11 mouse cellular contexts compared by ENCODE assay signal in genomic region chr19:24054904-24055303, GRCm38 (mm10). TPM values are rescaled to one million over a fixed set of nuclear protein-coding genes. Genes with fewer than 3 reads are reported as not detected.
DNase-seq lines count a peak whose midpoint lies in the region; ATAC-seq and TF ChIP-seq lines count a peak whose summit lies in the region.
"Had no signal": no experiment of that assay in that cellular context is flagged by ENCODE, and none has a peak within 500 bp of the region (broad histone marks: within the 10 kb centered on the region; RNA-seq: fewer than 3 reads in every experiment).

No protein-coding gene starts in this region.

- TF ChIP-seq CTCF in cerebellum, adult 2 months (IDR thresholded peaks at IDR 0.05; ENCODE audit: borderline replicate concordance, insufficient read depth, low read depth, low read length), result no peak
- no peak for TF ChIP-seq CTCF in lung, embryonic 14.5 days (IDR thresholded peaks at IDR 0.05; ENCODE audit: low read depth)
- TF ChIP-seq CTCF in lung, adult 2 months (IDR thresholded peaks at IDR 0.05; ENCODE audit: insufficient read depth, low read length), result no peak
- no peak for TF ChIP-seq CTCF in stomach, postnatal 0 days (IDR thresholded peaks at IDR 0.05; ENCODE audit: low read depth)

- no peak overlapping the region for H3K9ac ChIP-seq in lung, embryonic 14.5 days
- H3K9ac ChIP-seq in intestine, embryonic 15.5 days, result no peak overlapping the region
- no peak overlapping the region for H3K9ac ChIP-seq in stomach, postnatal 0 days (ENCODE audit: low read length)
- H3K9ac ChIP-seq: forebrain, embryonic 13.5 days; liver, embryonic 14.5 days had no signal

- no peaks in the 10 kb centered on the region for H3K27me3 ChIP-seq in cerebellum, adult 2 months (ENCODE audit: control insufficient read depth, insufficient read depth, low read length)
- no peaks in the 10 kb centered on the region for H3K27me3 ChIP-seq in lung, embryonic 14.5 days (ENCODE audit: insufficient read depth, low read length)
- no peaks in the 10 kb centered on the region for H3K27me3 ChIP-seq in intestine, embryonic 15.5 days (replicated peaks)
- no peaks in the 10 kb centered on the region for H3K27me3 ChIP-seq in stomach, postnatal 0 days (ENCODE audit: control insufficient read depth, insufficient read depth, low read length)
- H3K27me3 ChIP-seq in limb, embryonic 10.5 days (ENCODE audit: low read depth, poor library complexity, severe bottlenecking), result no peaks in the 10 kb centered on the region
- H3K27me3 ChIP-seq: forebrain, embryonic 13.5 days had no signal

- DNase-seq in cerebellum, adult 2 months, result peak; percentile 9 to 65
- DNase-seq in cerebellum, adult 11 months, result no peak
- peak; percentile 92 for DNase-seq in lung, embryonic 14.5 days
- DNase-seq in lung, adult 2 months, result no peak
- DNase-seq in stomach, postnatal 0 days (ENCODE audit: low spot score), result no peak
- DNase-seq in limb, embryonic 10.5 days (ENCODE audit: low spot score), result no peak
- DNase-seq: spleen, adult 18-20 months had no signal

- H3K4me1 ChIP-seq in cerebellum, adult 2 months (ENCODE audit: control insufficient read depth, insufficient read depth, low read length), result peaks cover 12% of the 10 kb centered on the region
- H3K4me1 ChIP-seq in lung, embryonic 14.5 days (ENCODE audit: insufficient read depth), result peaks cover 19% of the 10 kb centered on the region
- peaks cover 11% of the 10 kb centered on the region; the same call in 1 of the 2 replicates for H3K4me1 ChIP-seq in lung, adult 2 months (ENCODE audit: control insufficient read depth, insufficient read depth, low read length)
- H3K4me1 ChIP-seq in intestine, embryonic 15.5 days (replicated peaks), result peaks cover 24% of the 10 kb centered on the region
- no peaks in the 10 kb centered on the region for H3K4me1 ChIP-seq in stomach, postnatal 0 days (replicated peaks; ENCODE audit: control insufficient read depth, insufficient read depth)
- H3K4me1 ChIP-seq in limb, embryonic 10.5 days, result peaks cover 6% of the 10 kb centered on the region
- H3K4me1 ChIP-seq: forebrain, embryonic 13.5 days had no signal

- TF ChIP-seq EP300 in stomach, postnatal 0 days (optimal IDR thresholded peaks at IDR 0.05), result no peak

- H3K27ac ChIP-seq in cerebellum, adult 2 months (ENCODE audit: insufficient read depth, low read length), result no peak overlapping the region
- H3K27ac ChIP-seq in lung, embryonic 14.5 days (ENCODE audit: low read depth), result peak overlapping the region; percentile 68; the same call in 1 of the 2 replicates
- H3K27ac ChIP-seq in intestine, embryonic 15.5 days, result peak overlapping the region; percentile 62; the same call in 1 of the 2 replicates
- H3K27ac ChIP-seq in stomach, postnatal 0 days (replicated peaks), result no peak overlapping the region
- H3K27ac ChIP-seq in limb, embryonic 10.5 days, result no peak overlapping the region
- H3K27ac ChIP-seq: forebrain, embryonic 13.5 days; liver, embryonic 14.5 days had no signal

- no peaks in the 10 kb centered on the region for H3K36me3 ChIP-seq in lung, embryonic 14.5 days (ENCODE audit: insufficient read depth)
- H3K36me3 ChIP-seq in intestine, embryonic 15.5 days, result no peaks in the 10 kb centered on the region
- H3K36me3 ChIP-seq in stomach, postnatal 0 days (ENCODE audit: control insufficient read depth, insufficient read depth, low read length), result no peaks in the 10 kb centered on the region
- no peaks in the 10 kb centered on the region for H3K36me3 ChIP-seq in limb, embryonic 10.5 days

- peak overlapping the region; percentile 29; the same call in 1 of the 2 replicates for H3K4me2 ChIP-seq in lung, embryonic 14.5 days
- no peak overlapping the region for H3K4me2 ChIP-seq in intestine, embryonic 15.5 days (replicated peaks)
- H3K4me2 ChIP-seq in stomach, postnatal 0 days (replicated peaks; ENCODE audit: low read depth), result no peak overlapping the region
- H3K4me2 ChIP-seq: forebrain, embryonic 13.5 days had no signal

- no peak for TF ChIP-seq POLR2A in cerebellum, adult 2 months (IDR thresholded peaks at IDR 0.05; ENCODE audit: borderline replicate concordance, insufficient read depth, low read length)
- TF ChIP-seq POLR2A in lung, adult 2 months (IDR thresholded peaks at IDR 0.05; ENCODE audit: borderline replicate concordance, extremely low read depth, low read depth, low read length), result no peak

- peak; percentile 76 for ATAC-seq in lung, embryonic 14.5 days (ENCODE audit: insufficient read depth)
- peak; percentile 50 for ATAC-seq in intestine, embryonic 15.5 days
- ATAC-seq in stomach, postnatal 0 days (ENCODE audit: low FRiP score, low TSS enrichment), result peak; percentile 68; the same call in 1 of the 2 replicates
- no peak for ATAC-seq in erythroid progenitor cell, adult 5-6 weeks (replicated peaks; ENCODE audit: low FRiP score, poor library complexity, severe bottlenecking)
- ATAC-seq: forebrain, embryonic 13.5 days had no signal

- WGBS in cerebellum, adult 2 months, result 21% methylated on average over 2 of the region's 2 CpGs
- WGBS in lung, embryonic 14.5 days, result 26% methylated on average over 2 of the region's 2 CpGs
- WGBS in lung, adult 2 months, result 16% methylated on average over 2 of the region's 2 CpGs
- WGBS in intestine, embryonic 15.5 days, result 30% methylated on average over 2 of the region's 2 CpGs
- WGBS in stomach, postnatal 0 days, result 27% methylated on average over 2 of the region's 2 CpGs
- WGBS in limb, embryonic 10.5 days, result 70% methylated on average over 2 of the region's 2 CpGs

- no peak overlapping the region for H3K4me3 ChIP-seq in cerebellum, adult 2 months (replicated peaks; ENCODE audit: insufficient read depth, low read depth, low read length)
- H3K4me3 ChIP-seq in lung, embryonic 14.5 days (ENCODE audit: low read depth, low read length), result no peak overlapping the region
- no peak overlapping the region for H3K4me3 ChIP-seq in lung, adult 2 months (replicated peaks; ENCODE audit: extremely low read depth, low read depth, low read length)
- no peak overlapping the region for H3K4me3 ChIP-seq in intestine, embryonic 15.5 days (replicated peaks)
- H3K4me3 ChIP-seq in stomach, postnatal 0 days (ENCODE audit: low read depth, low read length), result no peak overlapping the region
- no peak overlapping the region for H3K4me3 ChIP-seq in limb, embryonic 10.5 days
- H3K4me3 ChIP-seq: forebrain, embryonic 13.5 days had no signal

- no peaks in the 10 kb centered on the region for H3K9me3 ChIP-seq in lung, embryonic 14.5 days (ENCODE audit: low read depth, low read length)
- H3K9me3 ChIP-seq in intestine, embryonic 15.5 days, result no peaks in the 10 kb centered on the region
- no peaks in the 10 kb centered on the region for H3K9me3 ChIP-seq in stomach, postnatal 0 days (ENCODE audit: control insufficient read depth, low read length)
- H3K9me3 ChIP-seq in limb, embryonic 10.5 days (replicated peaks), result no peaks in the 10 kb centered on the region
- H3K9me3 ChIP-seq: forebrain, embryonic 13.5 days had no signal

RNA-seq across cellular contexts. Expression of gene Fam189a2, which starts 24.1 kb away (rescaled TPM):
- 18.8 and 19.2 TPM in 2 replicates for polyA plus RNA-seq in cerebellum, adult 2 months (2012; rRNA removed)
- polyA plus RNA-seq in lung, embryonic 14.5 days (2014; fragmentation: Nextera tagmentation; extraction: Ambion mirVana), result 1.2 and 1.4 TPM in 2 replicates
- 106 and 145 TPM in 2 replicates for polyA plus RNA-seq in lung, adult 2 months (2012; rRNA removed)
- polyA plus RNA-seq in intestine, embryonic 15.5 days (2015; fragmentation: Nextera tagmentation; extraction: Ambion mirVana), result 0.80 and 1.2 TPM in 2 replicates
- polyA plus RNA-seq in stomach, postnatal 0 days (2015; fragmentation: Nextera tagmentation; extraction: Ambion mirVana), result 0.75 and 1.9 TPM in 2 replicates
- not detected in 2 replicates for total RNA-seq in erythroid progenitor cell, adult 5-6 weeks (2015; ENCODE audit: low replicate concordance)
- not detected in 2 replicates for total RNA-seq in erythroid progenitor cell, adult 5-6 weeks (2017; ENCODE audit: low replicate concordance)
- 0.20 and 0.28 TPM in 2 replicates for polyA plus RNA-seq in limb, embryonic 10.5 days (2016; fragmentation: Nextera tagmentation; extraction: Ambion mirVana)

Comparison
In these comparisons a context has a peak if more than half of its experiments do, and no peak if none do; other contexts are left out.
1. DNase-seq: peak in cerebellum, adult 2 months (2 of 2) and lung, embryonic 14.5 days (single experiment); none in cerebellum, adult 11 months (single experiment), lung, adult 2 months (single experiment), stomach, postnatal 0 days (single experiment) and limb, embryonic 10.5 days (single experiment).
2. H3K27ac ChIP-seq: peak in lung, embryonic 14.5 days (single experiment) and intestine, embryonic 15.5 days (single experiment); none in cerebellum, adult 2 months (single experiment), stomach, postnatal 0 days (single experiment) and limb, embryonic 10.5 days (single experiment).